Mouse (Mus musculus) heart, embryonic 14.5 days (tissue): ENCODE measurements around the gene Kif11. TPM values are rescaled to one million over a fixed set of nuclear protein-coding genes. Genes with fewer than 3 reads are reported as not detected.

Source experiments
- ATAC-seq: fragments of 200-750 bp; cut with Nextera tagmentation; 2 replicates; pipeline ENCODE4 v1.8.0; 2017; ENCODE audit warnings: low read depth, moderate TSS enrichment; ENCODE audit not compliant: insufficient number of reproducible peaks, insufficient read depth, low FRiP score
- H3K27ac ChIP-seq, 2 experiments: fragments of 200-500 bp in 1 of 2; fragments of 300-500 bp in 1 of 2; sonication (generic) in 1 of 2; replicated peaks in 1 of 2; 2 replicates each; pipeline ENCODE4 v1.5.1; 2012 to 2014; ENCODE audit warnings: low read depth in 2 of 2, low read length in 2 of 2, control low read depth in 1 of 2, mild to moderate bottlenecking in 1 of 2, mixed read lengths in 1 of 2; ENCODE audit not compliant: control insufficient read depth in 1 of 2, insufficient read depth in 1 of 2
- H3K27me3 ChIP-seq: fragments of 300-500 bp; sonication (generic); 2 replicates; pipeline ENCODE4 v1.6.1; 2014; ENCODE audit warnings: mild to moderate bottlenecking, low read length, control low read depth; ENCODE audit not compliant: control insufficient read depth, insufficient read depth
- H3K36me3 ChIP-seq: fragments of 300-500 bp; sonication (generic); 2 replicates; pipeline ENCODE4 v1.6.1; 2014; ENCODE audit warnings: mild to moderate bottlenecking, control low read depth, low read length, mixed read lengths; ENCODE audit not compliant: control insufficient read depth, insufficient read depth
- H3K4me1 ChIP-seq, 2 experiments: fragments of 200-500 bp in 1 of 2; fragments of 300-500 bp in 1 of 2; sonication (generic) in 1 of 2; 2 replicates each; pipeline ENCODE4 v1.6.1; 2012 to 2014; ENCODE audit warnings: low read length in 2 of 2, control low read depth in 1 of 2, mixed read lengths in 1 of 2; ENCODE audit not compliant: control insufficient read depth in 2 of 2, insufficient read depth in 2 of 2
- H3K4me2 ChIP-seq: fragments of 300-500 bp; sonication (generic); 2 replicates; pipeline ENCODE4 v1.6.1; 2014; ENCODE audit warnings: mild to moderate bottlenecking, low read length
- H3K4me3 ChIP-seq, 2 experiments: fragments of 200-500 bp in 1 of 2; fragments of 300-500 bp in 1 of 2; sonication (generic) in 1 of 2; 2 replicates each; pipeline ENCODE4 v1.5.1; 2012 to 2014; ENCODE audit warnings: low read length in 2 of 2, mild to moderate bottlenecking in 2 of 2, control low read depth in 1 of 2, low read depth in 1 of 2, moderate library complexity in 1 of 2; ENCODE audit not compliant: control insufficient read depth in 1 of 2, insufficient read depth in 1 of 2
- H3K9ac ChIP-seq: fragments of 300-500 bp; sonication (generic); 2 replicates; pipeline ENCODE4 v1.6.1; 2014; ENCODE audit warnings: mild to moderate bottlenecking, low read length
- H3K9me3 ChIP-seq: fragments of 300-500 bp; sonication (generic); 2 replicates; pipeline ENCODE4 v1.6.1; 2016; ENCODE audit warnings: low read length, control low read depth; ENCODE audit not compliant: control insufficient read depth
- WGBS: fragments of 180-500 bp; shearing (Covaris S2); extraction: QIAGEN DNeasy Blood & Tissue Kit; methylation state at CpG from one replicate; pipeline ENCODE4 v1.1.7; 2014; 5-methylcytosine and 5-hydroxymethylcytosine counted together
- polyA plus RNA-seq: library from polyadenylated mRNA; unstranded; fragments of >200 nt; fragmentation: Nextera tagmentation; extraction: Ambion mirVana; gene quantifications from 2 replicates; pipeline ENCODE4 v1.2.1, GENCODE M21; 2014

Gene Kif11
- 48.0 and 48.5 TPM in 2 replicates for polyA plus RNA-seq

DNA sequence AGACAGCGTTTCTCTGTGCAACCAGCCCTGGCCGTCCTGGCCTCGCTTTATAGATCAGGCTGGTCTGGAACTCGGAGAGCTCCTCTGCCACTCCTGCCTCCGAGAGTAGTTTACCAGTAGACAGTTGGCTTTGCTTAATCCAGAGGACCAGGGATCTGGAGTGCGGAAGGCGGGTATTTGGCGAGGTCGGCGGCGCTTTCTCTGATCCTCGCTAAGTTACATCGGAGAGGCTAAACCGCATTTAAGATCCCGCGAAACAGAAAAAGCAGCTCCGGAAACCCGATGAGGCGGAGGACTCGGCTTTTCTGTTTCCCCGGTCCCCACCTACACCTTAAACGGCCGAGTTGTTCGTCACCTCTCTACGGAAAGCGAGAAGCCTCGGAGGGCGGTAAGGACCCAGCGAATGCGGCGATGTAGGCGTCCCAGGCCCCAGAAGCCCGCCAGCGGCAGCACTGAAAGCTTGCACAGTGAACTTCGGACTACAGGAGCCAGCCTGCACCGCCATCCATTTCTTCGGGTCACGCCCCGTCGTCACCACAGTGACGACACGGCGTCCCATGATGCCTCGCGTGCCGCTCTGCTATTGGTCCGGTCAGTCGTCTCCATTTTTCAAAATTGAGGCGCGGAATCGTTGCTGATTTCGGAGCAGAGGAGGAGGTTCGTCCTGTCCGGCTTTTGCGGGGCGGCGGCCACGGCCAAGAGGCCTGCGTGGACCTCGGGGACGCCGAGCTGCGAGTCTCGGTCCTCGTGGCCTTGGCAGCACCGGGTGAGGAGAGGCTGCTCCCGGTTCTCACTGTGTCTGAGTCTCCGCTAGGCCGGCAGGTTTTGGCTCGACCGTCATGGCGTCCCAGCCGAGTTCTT lies at the start of gene Kif11:
TSS of gene Kif11 (plus strand) at position 649 of the 861 bp plus-strand sequence.
- Histone ChIP-seq H3K36me3 (no peaks in the 10 kb centered on the region), H3K4me1 (peaks cover 0 to 14% of the 10 kb centered on the region in 2 experiments; a peak in 2 of 4 replicates), H3K4me2 (peak within 1 kb of the TSS; percentile 74), H3K27me3 (no peaks in the 10 kb centered on the region), H3K27ac (peak within 1 kb of the TSS; percentile 95 to 96), H3K4me3 (peak within 1 kb of the TSS; percentile 72 to 86), H3K9ac (peak within 1 kb of the TSS; percentile 86), H3K9me3 (no peaks in the 10 kb centered on the region)
- ATAC-seq: peak; percentile 98
- under 1% methylated on average over 73 of the region's 73 CpGs for WGBS

DNA sequence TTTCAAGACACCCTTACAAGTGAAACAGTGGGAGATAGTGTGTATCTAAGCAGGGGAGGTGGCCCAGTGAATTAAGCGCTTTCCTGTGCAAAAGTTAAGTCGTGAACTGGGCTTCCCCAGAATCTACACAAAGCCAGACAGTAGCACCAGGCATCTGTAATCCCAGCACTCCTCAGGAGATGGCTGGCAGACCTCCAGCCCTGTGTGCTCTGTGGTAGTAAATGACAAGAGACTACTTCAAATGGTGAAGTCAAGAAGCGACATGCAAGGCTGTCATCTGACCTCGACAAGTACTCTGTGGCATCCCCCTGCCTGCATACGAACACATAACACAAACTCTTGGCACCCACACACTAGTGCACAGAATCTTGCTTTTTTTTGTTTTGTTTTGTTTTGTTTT lies 49.0 kb upstream of the Kif11 start:
- no peak overlapping the region for H3K9ac ChIP-seq
- H3K36me3 ChIP-seq: peaks cover 59% of the 10 kb centered on the region
- 54% methylated on average over 5 of the region's 5 CpGs for WGBS
- H3K27ac ChIP-seq: no peak overlapping the region
- H3K27me3 ChIP-seq: no peaks in the 10 kb centered on the region
- H3K4me2 ChIP-seq: no peak overlapping the region
- peaks cover 3 to 5% of the 10 kb centered on the region in 2 experiments; a peak in 1 of 4 replicates for H3K4me1 ChIP-seq
- ATAC-seq: no peak
- H3K9me3 ChIP-seq: no peaks in the 10 kb centered on the region
- no peak overlapping the region for H3K4me3 ChIP-seq

DNA sequence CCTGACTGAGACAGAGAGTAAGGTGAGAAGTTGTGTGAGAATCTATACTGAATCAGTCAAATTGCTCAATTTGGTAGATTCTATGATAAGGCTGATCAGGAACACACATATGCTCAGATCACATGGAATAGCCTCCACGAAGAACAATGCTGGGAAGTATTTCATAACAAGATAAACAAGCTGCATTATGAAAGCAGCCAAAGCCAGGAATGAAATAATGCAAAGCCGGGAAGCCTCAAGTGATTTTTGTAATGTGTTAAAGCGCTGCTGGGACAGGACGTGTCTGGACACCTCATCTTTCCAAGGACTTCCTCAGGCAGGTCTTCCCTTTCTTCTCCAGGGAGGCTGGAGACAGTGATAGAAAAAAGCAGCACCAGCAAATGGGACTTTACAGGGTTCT lies 43.5 kb upstream of the Kif11 start:
- H3K9ac ChIP-seq: no peak overlapping the region
- H3K27ac ChIP-seq: no peak overlapping the region
- no peak overlapping the region for H3K4me3 ChIP-seq
- peaks cover 23% of the 10 kb centered on the region for H3K36me3 ChIP-seq
- no peaks in the 10 kb centered on the region for H3K27me3 ChIP-seq
- peaks cover 3 to 21% of the 10 kb centered on the region in 2 experiments for H3K4me1 ChIP-seq
- no peak overlapping the region for H3K4me2 ChIP-seq
- ATAC-seq: no peak
- 84% methylated on average over 4 of the region's 4 CpGs for WGBS
- H3K9me3 ChIP-seq: no peaks in the 10 kb centered on the region

DNA sequence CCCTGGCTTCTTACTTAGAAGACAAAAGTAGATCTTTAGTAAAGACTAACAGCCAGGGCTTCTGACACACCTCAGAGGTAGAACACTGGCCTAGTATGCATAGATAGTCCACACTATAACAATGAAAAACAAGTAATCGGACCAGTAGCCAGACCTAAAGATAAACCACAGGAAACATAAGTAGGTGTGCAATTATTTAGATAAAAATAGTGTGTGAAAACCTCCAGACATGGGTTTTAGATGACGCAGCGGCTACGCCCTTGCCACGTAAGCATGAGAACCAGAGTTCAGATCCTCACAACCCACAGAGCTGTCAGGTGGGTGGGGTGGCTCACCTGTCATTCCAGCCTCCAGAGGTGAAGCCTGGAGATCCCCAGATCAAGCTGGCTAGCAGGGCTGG lies 42.8 kb upstream of the Kif11 start:
- Histone ChIP-seq H3K9me3 (no peaks in the 10 kb centered on the region), H3K4me3 (no peak overlapping the region), H3K4me2 (no peak overlapping the region), H3K9ac (no peak overlapping the region), H3K36me3 (peaks cover 17% of the 10 kb centered on the region), H3K4me1 (peaks cover 3 to 28% of the 10 kb centered on the region in 2 experiments), H3K27ac (no peak overlapping the region), H3K27me3 (no peaks in the 10 kb centered on the region)
- 79% methylated on average over 5 of the region's 5 CpGs for WGBS
- ATAC-seq: no peak

DNA sequence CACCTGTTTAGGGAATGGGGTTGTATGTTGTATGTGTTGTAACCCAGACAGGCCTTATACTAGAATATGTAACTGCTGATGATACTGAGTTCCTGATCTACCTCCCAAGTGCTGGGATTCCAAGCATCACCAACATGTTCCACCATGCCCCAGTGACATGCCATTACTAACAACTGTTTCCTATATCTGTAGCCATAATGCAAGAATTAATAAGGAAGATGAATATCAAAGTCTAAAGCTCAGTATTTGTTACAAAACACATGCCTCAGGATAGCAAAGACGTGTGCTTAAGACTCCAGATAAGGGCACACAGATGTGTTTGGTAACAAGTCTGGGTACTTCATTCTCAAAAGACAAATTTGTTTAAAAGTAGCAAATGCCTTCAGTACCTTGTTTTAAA lies 40.8 kb upstream of the Kif11 start:
- Histone ChIP-seq H3K27me3 (no peaks in the 10 kb centered on the region), H3K4me3 (no peak overlapping the region), H3K4me2 (no peak overlapping the region), H3K4me1 (peaks cover 3 to 29% of the 10 kb centered on the region in 2 experiments), H3K9me3 (no peaks in the 10 kb centered on the region), H3K27ac (no peak overlapping the region), H3K36me3 (no peaks in the 10 kb centered on the region), H3K9ac (no peak overlapping the region)
- ATAC-seq: no peak
- WGBS: 76% methylated on average over 1 of the region's 1 CpGs

DNA sequence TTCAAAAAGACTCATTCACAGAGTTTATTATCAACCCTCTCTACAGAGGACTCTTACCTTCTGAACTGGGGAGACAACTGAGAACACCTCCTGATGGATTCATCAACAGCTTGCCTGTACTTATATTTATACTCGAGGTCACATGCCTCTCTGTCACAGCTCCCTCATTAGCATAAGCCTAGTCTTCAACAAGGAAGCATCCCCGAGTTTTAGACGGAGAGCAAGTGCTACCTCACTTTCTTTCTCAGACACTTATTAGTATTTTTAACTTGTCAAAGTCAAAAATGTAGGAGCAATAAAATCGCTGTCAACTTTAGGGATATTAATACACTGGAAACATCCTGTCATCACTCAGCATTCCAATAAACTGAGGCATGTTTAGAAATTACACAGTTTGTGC lies 38.5 kb upstream of the Kif11 start, which contains the start of gene Ide:
TSS of gene Ide (minus strand) at position 101 of the 400 bp plus-strand sequence.
- no peak within 1 kb of the TSS for H3K9ac ChIP-seq
- H3K4me2 ChIP-seq: no peak within 1 kb of the TSS
- H3K36me3 ChIP-seq: no peaks in the 10 kb centered on the region
- WGBS: 60% methylated on average over 4 of the region's 4 CpGs
- H3K4me1 ChIP-seq: peaks cover 9 to 35% of the 10 kb centered on the region in 2 experiments
- no peak for ATAC-seq
- no peak within 1 kb of the TSS for H3K27ac ChIP-seq
- H3K9me3 ChIP-seq: no peaks in the 10 kb centered on the region
- H3K27me3 ChIP-seq: no peaks in the 10 kb centered on the region
- no peak within 1 kb of the TSS for H3K4me3 ChIP-seq

DNA sequence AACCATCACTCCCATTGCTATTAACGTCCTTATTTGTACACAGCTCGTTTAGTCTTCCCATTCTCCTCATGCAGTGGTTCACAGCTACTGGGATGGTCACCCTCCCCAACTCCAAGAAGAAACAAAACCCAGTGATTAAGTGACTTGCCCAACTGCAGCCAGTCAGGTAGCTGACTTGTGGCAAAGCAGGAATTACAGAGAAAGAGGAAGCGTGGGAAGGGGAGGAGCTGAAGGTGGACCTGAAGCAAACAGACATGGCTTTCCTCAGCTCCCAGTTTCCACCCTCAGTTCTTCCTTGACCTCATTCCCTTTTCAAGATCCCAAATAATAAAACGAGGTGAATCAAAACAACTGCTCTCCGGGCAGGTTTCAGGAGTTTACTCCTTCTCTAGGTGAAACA lies 35.7 kb upstream of the Kif11 start:
- no peak overlapping the region for H3K4me2 ChIP-seq
- ATAC-seq: no peak
- no peaks in the 10 kb centered on the region for H3K27me3 ChIP-seq
- no peak overlapping the region for H3K9ac ChIP-seq
- H3K9me3 ChIP-seq: no peaks in the 10 kb centered on the region
- 76% methylated on average over 5 of the region's 5 CpGs for WGBS
- peaks cover 9 to 30% of the 10 kb centered on the region in 2 experiments for H3K4me1 ChIP-seq
- H3K27ac ChIP-seq: peak overlapping the region in 1 of 2 experiments; percentile 44; a peak in 2 of 4 replicates
- H3K4me3 ChIP-seq: no peak overlapping the region
- H3K36me3 ChIP-seq: no peaks in the 10 kb centered on the region
